Mouse (Mus musculus) urinary bladder, adult 2 months (tissue): ENCODE measurements around the gene Taf9. TPM values are rescaled to one million over a fixed set of nuclear protein-coding genes. Genes with fewer than 3 reads are reported as not detected.

ENCODE experiments used
- DNase-seq: peaks from one replicate; pipeline ENCODE4 v3.0.0; 2022; ENCODE audit warnings: low spot score
- polyA plus RNA-seq: library from polyadenylated mRNA; depleted of rRNA; stranded (reverse); fragments of >200 nt; gene quantifications from 2 replicates; pipeline ENCODE4 v1.2.3, GENCODE M21; 2012; rRNA removed

Taf9 gene
- polyA plus RNA-seq, 1 experiment = 8.7 TPM

- peak; percentile 46 for DNase-seq
Observed at GRCm38 (mm10) chr13:100669291-100670022, 18.1 kb downstream of the Taf9 start, which contains the start of gene Ccdc125. Ccdc125 (plus strand) TSS chr13:100669717.

DNA sequence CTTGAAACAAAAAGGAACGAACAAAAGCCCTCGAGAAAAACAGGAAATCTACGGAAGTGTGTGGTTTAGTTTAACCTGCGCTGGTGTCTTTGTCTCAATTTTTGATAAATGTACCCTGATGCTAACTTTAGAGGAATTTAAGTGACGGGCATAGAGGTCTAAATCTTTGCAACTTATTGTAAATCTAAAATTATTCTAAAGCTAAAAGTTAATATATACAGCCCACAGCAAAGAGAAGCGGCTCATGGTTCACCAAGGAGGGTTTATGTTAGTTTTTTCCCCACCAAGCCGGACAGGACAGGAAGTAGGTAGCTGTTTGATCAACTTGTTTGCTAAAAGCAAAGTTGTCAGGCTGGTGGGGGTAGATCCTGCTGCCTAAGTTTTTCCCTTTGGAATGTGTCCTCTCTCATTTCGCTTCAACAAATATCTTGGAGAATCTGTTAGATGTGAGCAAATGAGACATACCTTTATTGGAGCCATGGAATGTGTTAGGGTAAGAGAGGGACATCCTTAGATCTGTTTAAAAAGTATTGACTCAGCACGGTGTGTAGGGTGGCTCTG is 18.9 kb downstream of the Taf9 start:
- no peak for DNase-seq

- no peak for DNase-seq
Observed at GRCm38 (mm10) chr13:100675936-100676635, 24.7 kb downstream of the Taf9 start.

DNA sequence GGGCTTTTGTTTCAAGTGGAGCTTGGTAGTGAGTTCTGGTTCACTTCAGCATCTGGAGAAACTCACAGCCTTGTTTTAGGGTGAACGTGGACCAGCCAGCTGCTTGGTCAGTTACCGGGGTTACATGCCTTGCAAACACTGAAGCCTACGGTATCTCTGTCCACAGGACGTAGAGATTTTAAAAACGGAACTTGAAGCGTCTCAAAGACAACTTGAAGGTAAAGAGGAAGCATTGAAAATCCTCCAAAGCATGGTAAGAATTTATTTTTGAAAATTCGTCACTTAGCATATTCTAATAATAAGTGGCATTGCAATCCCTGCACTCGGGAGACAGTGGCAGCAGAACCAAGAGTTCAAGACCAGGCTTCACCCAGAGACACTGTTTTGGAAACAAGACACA is 30.2 kb downstream of the Taf9 start:
- DNase-seq = no peak

DNA sequence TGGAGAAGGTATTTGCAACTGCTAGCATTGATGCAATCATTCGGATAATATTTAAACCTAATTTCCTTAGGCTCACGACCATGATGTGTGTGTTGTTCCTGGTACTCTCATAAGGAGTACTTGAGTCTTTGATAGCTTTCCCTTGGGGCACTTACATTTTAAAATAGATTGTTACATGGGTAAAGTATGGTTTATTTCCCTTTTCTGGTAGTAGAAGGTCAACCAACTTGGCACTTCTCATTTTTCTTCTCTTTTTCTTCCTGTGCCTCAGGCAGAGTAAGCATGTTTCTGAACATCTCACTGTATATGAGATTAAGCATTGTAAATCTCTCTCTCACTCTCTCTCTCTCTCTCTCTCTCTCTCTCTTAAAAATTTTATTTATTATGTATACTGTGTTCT is 31.5 kb downstream of the Taf9 start:
- no peak for DNase-seq

GRCm38 (mm10) chr13:100684355-100684754 is 33.0 kb downstream of the Taf9 start:
- DNase-seq = no peak

GRCm38 (mm10) chr13:100687513-100687912 is 36.1 kb downstream of the Taf9 start:
- no peak for DNase-seq

GRCm38 (mm10) chr13:100697541-100697940 is 46.2 kb downstream of the Taf9 start:
- DNase-seq = no peak

GRCm38 (mm10) chr13:100698866-100699265 is 47.5 kb downstream of the Taf9 start:
- DNase-seq = no peak

GRCm38 (mm10) chr13:100703468-100703867 is 52.1 kb downstream of the Taf9 start:
- no peak for DNase-seq

Other genes starting within 250 kb of the Taf9 start
- 0.04 and 0.07 TPM in 2 replicates for gene Naip1, start 198.7 kb upstream of the Taf9 start, polyA plus RNA-seq
- 38.1 and 46.5 TPM in 2 replicates for gene Gtf2h2, start 159.0 kb upstream of the Taf9 start, polyA plus RNA-seq
- gene Ocln, start 98.9 kb upstream of the Taf9 start, polyA plus RNA-seq = 10.0 and 11.1 TPM in 2 replicates
- gene Marveld2, start 34.6 kb upstream of the Taf9 start, polyA plus RNA-seq = 13.9 and 14.9 TPM in 2 replicates
- gene Ak6, start 600 bp upstream of the Taf9 start, polyA plus RNA-seq = 122 and 135 TPM in 2 replicates
- gene Rad17, start 528 bp upstream of the Taf9 start, polyA plus RNA-seq = 13.9 and 14.5 TPM in 2 replicates
- 8.8 and 9.1 TPM in 2 replicates for gene Ccdc125, start 18.1 kb downstream of the Taf9 start, polyA plus RNA-seq
- gene Cdk7, start 79.4 kb downstream of the Taf9 start, polyA plus RNA-seq = 27.4 and 33.6 TPM in 2 replicates
- 75.0 and 84.5 TPM in 2 replicates for gene Mrps36, start 93.1 kb downstream of the Taf9 start, polyA plus RNA-seq
- gene Cenph, start 124.3 kb downstream of the Taf9 start, polyA plus RNA-seq = 0.88 and 1.6 TPM in 2 replicates
- 3.1 and 3.2 TPM in 2 replicates for gene Ccnb1, start 135.0 kb downstream of the Taf9 start, polyA plus RNA-seq
- 44.7 and 48.8 TPM in 2 replicates for gene Slc30a5, start 181.8 kb downstream of the Taf9 start, polyA plus RNA-seq